Mouse (Mus musculus) intestine, postnatal 0 days (tissue): ENCODE measurements at regions not wholly inside any gene's neighbourhood (a gene's known extent, or its start where the extent isn't known, plus 50 kb on each side); places are given as distances from the start of the nearest gene placed in this dataset.

Source experiments
- ATAC-seq: fragments of 200-750 bp; cut with Nextera tagmentation; 2 replicates; pipeline ENCODE4 v1.8.0; 2017; ENCODE audit warnings: mild to moderate bottlenecking, moderate TSS enrichment, moderate library complexity
- H3K27ac ChIP-seq: fragments of 300-500 bp; sonication (generic); 2 replicates; pipeline ENCODE4 v1.5.1; 2014; ENCODE audit warnings: mild to moderate bottlenecking, low read depth, low read length, moderate library complexity
- H3K27me3 ChIP-seq: fragments of 300-500 bp; sonication (generic); replicated peaks from 2 replicates; pipeline ENCODE4 v1.6.1; 2014; ENCODE audit warnings: low read length, mixed read lengths; ENCODE audit not compliant: control insufficient read depth, insufficient read depth
- H3K36me3 ChIP-seq: fragments of 300-500 bp; sonication (generic); 2 replicates; pipeline ENCODE4 v1.6.1; 2014; ENCODE audit warnings: mild to moderate bottlenecking, moderate library complexity; ENCODE audit not compliant: control insufficient read depth, insufficient read depth
- H3K4me1 ChIP-seq: fragments of 300-500 bp; sonication (generic); replicated peaks from 2 replicates; pipeline ENCODE4 v1.6.1; 2014; ENCODE audit warnings: antibody characterized with exemption, low read length, mixed read lengths; ENCODE audit not compliant: control insufficient read depth, insufficient read depth
- H3K4me2 ChIP-seq: fragments of 300-500 bp; sonication (generic); replicated peaks from 2 replicates; pipeline ENCODE4 v1.6.1; 2014; ENCODE audit warnings: low read depth, mild to moderate bottlenecking, moderate library complexity
- H3K4me3 ChIP-seq: fragments of 300-500 bp; sonication (generic); 2 replicates; pipeline ENCODE4 v1.5.1; 2014; ENCODE audit warnings: low read depth, low read length
- H3K9ac ChIP-seq: fragments of 300-500 bp; sonication (generic); 2 replicates; pipeline ENCODE4 v1.6.1; 2014; ENCODE audit warnings: mild to moderate bottlenecking, low read depth, low read length
- H3K9me3 ChIP-seq: fragments of 300-500 bp; sonication (generic); 2 replicates; pipeline ENCODE4 v1.6.1; 2016; ENCODE audit warnings: mixed run types; ENCODE audit not compliant: control insufficient read depth
- CTCF ChIP-seq: sonication (generic); IDR thresholded peaks from 2 replicates; pipeline ENCODE4 v1.5.1; 2016; ENCODE audit warnings: low read depth, mild to moderate bottlenecking, control low read depth, antibody characterized with exemption, moderate library complexity
- WGBS: fragments of 180-500 bp; shearing (Covaris S2); extraction: QIAGEN DNeasy Blood & Tissue Kit; methylation state at CpG from one replicate; pipeline ENCODE4 v1.1.7; 2014; 5-methylcytosine and 5-hydroxymethylcytosine counted together

DNA sequence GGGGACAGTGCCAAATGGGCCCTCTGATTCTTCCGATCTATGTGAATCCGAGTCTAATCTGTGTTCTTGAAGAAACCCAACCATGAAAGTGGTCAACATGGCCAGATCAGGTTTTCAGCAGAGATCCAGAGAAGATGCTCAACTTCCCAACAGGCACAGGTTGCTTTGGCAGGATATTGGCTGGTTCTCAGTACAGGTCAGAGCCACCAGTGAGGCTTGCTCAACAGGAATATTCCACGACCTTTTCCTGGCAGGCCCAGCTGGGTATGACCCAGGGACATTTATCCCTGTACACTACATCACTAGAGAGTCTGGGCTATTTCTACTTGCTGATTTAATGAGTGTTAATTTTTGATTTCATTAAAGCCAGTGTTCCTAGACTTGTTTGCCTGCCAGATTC is 328.8 kb upstream of the Sall1 start:
- no peak for TF ChIP-seq CTCF
- Histone ChIP-seq H3K9me3 (no peaks in the 10 kb centered on the region), H3K27ac (no peak overlapping the region), H3K36me3 (no peaks in the 10 kb centered on the region), H3K4me2 (no peak overlapping the region), H3K4me1 (no peaks in the 10 kb centered on the region), H3K27me3 (no peaks in the 10 kb centered on the region), H3K4me3 (no peak overlapping the region), H3K9ac (no peak overlapping the region)
- ATAC-seq: no peak
- 87% methylated on average over 3 of the region's 3 CpGs for WGBS

- Histone ChIP-seq H3K4me1 (no peaks in the 10 kb centered on the region), H3K27ac (no peak overlapping the region), H3K4me3 (no peak overlapping the region), H3K9ac (no peak overlapping the region), H3K4me2 (no peak overlapping the region), H3K9me3 (no peaks in the 10 kb centered on the region), H3K27me3 (no peaks in the 10 kb centered on the region), H3K36me3 (no peaks in the 10 kb centered on the region)
- no peak for ATAC-seq
- WGBS: 51% methylated on average over 4 of the region's 4 CpGs
- TF ChIP-seq CTCF: no peak
Measured at GRCm38 (mm10) chr8:89371773-89372132, 327.8 kb upstream of the Sall1 start.

GRCm38 (mm10) chr8:89370816-89371772 is 327.1 kb upstream of the Sall1 start:
- no peak overlapping the region for H3K4me3 ChIP-seq
- TF ChIP-seq CTCF: no peak
- no peaks in the 10 kb centered on the region for H3K27me3 ChIP-seq
- no peaks in the 10 kb centered on the region for H3K4me1 ChIP-seq
- no peak overlapping the region for H3K9ac ChIP-seq
- no peak for ATAC-seq
- no peak overlapping the region for H3K4me2 ChIP-seq
- no peak overlapping the region for H3K27ac ChIP-seq
- no peaks in the 10 kb centered on the region for H3K9me3 ChIP-seq
- WGBS: 51% methylated on average over 20 of the region's 20 CpGs
- H3K36me3 ChIP-seq: no peaks in the 10 kb centered on the region

GRCm38 (mm10) chr8:89365430-89365829 is 321.5 kb upstream of the Sall1 start:
- Histone ChIP-seq H3K9me3 (no peaks in the 10 kb centered on the region), H3K4me1 (no peaks in the 10 kb centered on the region), H3K4me2 (no peak overlapping the region), H3K36me3 (no peaks in the 10 kb centered on the region), H3K27me3 (no peaks in the 10 kb centered on the region), H3K9ac (no peak overlapping the region), H3K4me3 (no peak overlapping the region), H3K27ac (no peak overlapping the region)
- WGBS: 81% methylated on average over 3 of the region's 3 CpGs
- no peak for ATAC-seq
- no peak for TF ChIP-seq CTCF

DNA sequence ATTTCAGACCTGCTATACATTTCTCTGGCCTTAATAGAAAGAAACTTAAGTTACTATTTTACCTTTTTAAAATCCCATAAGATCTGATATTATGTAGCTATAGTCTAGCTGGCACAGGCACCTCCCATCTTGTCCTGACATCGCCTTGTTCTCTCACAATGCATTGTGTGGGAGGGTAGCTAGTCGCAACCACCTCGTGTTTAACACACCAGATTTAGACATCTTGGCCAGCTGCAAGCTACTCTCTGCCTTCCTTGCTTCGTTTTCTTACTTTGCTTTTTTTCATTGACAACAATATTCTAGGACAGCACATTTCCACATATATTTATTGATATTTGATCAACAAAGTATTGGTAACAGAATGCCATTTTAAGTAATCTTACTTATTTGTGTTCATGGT is 314.4 kb upstream of the Sall1 start:
- H3K4me3 ChIP-seq: no peak overlapping the region
- no peaks in the 10 kb centered on the region for H3K4me1 ChIP-seq
- 76% methylated on average over 4 of the region's 4 CpGs for WGBS
- no peaks in the 10 kb centered on the region for H3K9me3 ChIP-seq
- H3K9ac ChIP-seq: no peak overlapping the region
- ATAC-seq: no peak
- H3K36me3 ChIP-seq: no peaks in the 10 kb centered on the region
- H3K27me3 ChIP-seq: no peaks in the 10 kb centered on the region
- no peak overlapping the region for H3K27ac ChIP-seq
- no peak overlapping the region for H3K4me2 ChIP-seq
- TF ChIP-seq CTCF: no peak

GRCm38 (mm10) chr8:89345547-89345946 is 301.6 kb upstream of the Sall1 start:
- Histone ChIP-seq H3K9me3 (no peaks in the 10 kb centered on the region), H3K27me3 (no peaks in the 10 kb centered on the region), H3K4me1 (no peaks in the 10 kb centered on the region), H3K9ac (no peak overlapping the region), H3K27ac (no peak overlapping the region), H3K4me2 (no peak overlapping the region), H3K4me3 (no peak overlapping the region), H3K36me3 (no peaks in the 10 kb centered on the region)
- TF ChIP-seq CTCF: no peak
- ATAC-seq: no peak; the same call in 1 of the 2 replicates
- WGBS: 56% methylated on average over 3 of the region's 3 CpGs
